Mouse (Mus musculus) CH12F3 (cell line): ENCODE data around the gene Oxtr.

Experiments used
- in situ Hi-C: fragments of 300-500 bp; cut with MboI; formaldehyde crosslinking; loops from 2 replicates; pipeline ENCODE4 v1.14.3; 2020; ENCODE audit warnings: low sequenced_read_pairs

Oxtr gene

DNA sequence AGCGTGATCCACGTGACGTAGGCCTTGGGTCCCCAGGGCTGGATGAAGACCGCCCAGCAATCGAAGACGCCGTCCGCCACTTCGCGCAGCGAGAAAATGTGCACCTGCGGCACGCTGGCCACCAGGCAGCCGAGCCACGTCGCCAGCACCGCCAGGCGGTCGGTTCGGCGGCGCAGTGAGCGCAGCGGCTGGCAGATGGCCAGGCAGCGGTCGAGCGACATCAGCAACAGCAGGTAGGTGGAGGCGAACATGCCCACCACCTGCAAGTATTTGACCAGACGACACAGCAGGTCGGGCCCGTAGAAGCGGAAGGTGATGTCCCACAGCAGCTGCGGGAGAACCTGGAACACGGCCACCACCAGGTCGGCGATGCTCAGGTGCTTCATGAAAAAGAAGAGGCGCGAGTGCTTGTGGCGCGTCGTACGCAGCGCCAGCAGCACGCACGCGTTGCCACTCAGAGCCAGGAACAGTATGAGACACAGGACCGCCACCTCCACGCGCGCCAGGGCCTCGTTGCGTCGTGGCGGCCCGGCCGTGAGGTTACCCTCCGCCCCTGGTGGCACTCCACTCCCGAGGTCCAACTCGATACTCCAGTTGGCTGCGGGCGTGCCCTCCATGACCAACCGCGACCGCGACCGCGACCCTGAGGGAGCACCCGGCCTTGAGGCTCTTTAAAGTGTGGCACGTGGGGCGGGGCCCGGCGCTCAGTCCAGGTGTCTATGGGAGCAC lies 398 bp downstream of the Oxtr start:
- in situ Hi-C loops = no loop called here

DNA sequence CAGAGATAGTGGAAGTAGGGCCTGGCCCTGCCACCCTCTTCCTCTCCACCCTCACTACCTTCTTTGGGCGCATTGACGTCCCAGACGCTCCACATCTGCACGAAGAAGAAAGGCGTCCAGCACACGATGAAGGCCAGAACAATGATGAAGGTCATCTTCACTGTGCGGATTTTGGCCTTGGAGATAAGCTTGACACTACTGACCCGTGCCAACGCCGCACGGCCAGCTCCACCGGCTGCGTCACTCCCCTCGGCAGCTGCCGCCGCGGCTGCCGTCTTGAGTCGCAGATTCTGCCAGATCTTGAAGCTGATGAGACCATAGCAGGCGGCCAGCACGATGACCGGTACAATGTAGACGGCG lies 942 bp downstream of the Oxtr start:
- in situ Hi-C loops = no loop called here

DNA sequence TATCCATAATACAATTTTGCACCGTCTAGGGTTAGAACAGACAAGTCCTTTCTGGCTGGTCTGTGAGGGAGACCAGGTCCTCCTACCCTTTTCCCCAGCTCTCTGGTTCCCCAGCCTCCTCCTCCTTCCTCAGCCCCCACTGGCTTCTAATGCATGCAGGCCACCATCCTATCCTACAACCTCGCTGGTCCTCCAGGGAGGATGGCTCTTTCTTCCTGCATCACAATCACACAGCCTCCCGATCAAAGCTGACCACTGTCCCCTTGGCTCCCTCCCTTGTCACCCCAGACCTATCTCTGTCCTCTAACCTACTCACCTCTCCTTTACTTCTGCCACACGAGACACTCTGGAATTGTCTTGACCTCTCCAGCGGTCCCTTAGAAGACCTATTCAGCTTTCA lies 1.8 kb downstream of the Oxtr start:
- in situ Hi-C loops = no loop called here

DNA sequence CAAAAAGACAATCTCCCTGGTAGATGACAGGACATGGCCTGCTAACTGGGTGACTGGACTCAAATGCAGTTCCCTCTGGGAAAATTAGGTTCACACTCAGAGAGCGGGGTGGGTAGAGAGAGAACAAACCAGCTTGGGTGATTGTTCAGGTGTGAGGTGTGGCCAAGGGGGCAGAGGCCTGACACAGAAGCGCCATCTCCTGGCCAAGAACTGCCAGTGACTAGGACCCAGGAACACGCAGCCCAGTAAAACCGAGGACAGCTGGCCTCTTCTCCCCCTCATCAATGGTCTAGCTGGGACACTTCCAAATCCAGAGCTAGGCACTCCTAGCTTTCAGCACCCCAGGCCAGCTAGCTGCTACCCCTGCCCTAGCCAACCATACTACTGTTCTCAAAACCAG lies 5.4 kb downstream of the Oxtr start:
- in situ Hi-C loops = no loop called here

DNA sequence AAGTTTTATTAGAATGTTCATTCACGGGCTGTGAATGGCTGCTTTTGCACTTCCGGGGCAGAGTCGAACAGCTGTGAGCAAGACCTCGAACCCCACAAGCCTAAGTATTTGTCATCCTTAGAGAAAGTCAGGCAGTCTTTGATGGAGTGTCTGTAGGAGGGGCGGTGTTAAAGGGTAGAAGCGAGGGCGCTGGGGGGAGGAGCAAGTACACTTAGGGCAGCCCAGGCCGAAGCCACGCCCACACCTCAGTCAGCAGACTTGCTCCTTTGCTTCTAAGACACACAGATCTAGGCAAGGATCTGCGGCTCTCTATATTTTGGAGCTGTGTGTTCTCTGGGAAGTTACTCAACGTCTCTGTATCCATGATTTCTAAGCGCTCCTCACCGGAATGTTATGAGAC lies 9.9 kb downstream of the Oxtr start:
- in situ Hi-C loops = no loop called here

DNA sequence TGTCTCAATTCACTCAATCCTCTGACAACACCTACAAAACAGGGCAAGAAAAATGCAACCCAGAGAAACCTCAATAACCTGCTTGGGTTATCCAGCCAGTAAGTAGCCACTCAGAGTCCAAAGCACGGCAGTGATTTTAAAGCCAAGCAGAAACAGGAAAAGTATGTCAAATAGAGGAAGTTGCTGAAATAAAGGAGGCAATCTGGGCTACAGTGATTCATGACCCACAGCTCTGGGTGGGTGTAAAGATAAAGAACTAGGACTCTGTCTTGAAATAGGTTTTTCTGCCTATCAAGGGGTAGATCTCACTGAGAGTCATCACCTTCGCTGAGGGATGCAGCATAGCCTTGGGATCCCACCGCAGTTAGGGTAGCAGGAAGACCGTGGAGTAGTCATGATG lies 18.1 kb downstream of the Oxtr start:
- in situ Hi-C loops = no loop called here

DNA sequence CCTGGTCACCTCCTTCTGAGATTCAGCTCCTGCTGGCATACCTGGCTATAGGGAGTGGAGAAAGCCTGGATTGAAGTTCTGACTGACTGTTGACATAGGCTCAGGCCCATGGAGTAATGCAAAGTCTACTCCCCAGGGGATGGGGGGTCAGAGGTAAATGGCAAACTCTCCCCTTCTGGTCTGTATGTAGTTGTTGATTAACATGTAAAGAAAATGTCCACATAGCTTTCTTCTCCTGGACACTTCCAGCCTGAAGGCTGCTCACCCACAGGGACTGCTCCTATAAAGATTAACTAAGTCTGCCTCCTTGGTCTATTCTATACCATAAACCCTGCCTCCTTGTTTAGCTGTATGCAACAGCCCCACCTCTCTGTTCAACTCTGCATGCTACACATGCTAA lies 23.7 kb downstream of the Oxtr start:
- in situ Hi-C loops = no loop called here

DNA sequence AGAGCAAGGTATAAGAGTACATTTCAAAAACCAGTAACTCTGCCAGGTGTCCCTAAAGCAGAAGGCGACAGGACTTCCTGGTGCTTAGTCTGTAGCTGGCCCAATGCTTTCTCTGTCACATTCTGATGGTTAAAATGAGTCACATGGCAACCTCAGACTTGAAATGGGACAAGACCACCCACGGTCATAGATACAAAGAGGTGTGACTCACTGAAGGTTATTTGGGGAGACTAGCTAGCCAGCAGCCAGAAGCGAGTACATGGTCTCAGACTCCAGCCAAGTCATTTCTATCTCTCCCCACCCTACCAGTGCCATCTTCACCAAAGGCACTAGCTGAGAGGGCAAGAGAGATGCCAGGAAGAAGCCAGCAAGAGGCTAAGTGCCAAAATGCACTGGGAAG lies 24.3 kb downstream of the Oxtr start:
- in situ Hi-C loops = no loop called here

DNA sequence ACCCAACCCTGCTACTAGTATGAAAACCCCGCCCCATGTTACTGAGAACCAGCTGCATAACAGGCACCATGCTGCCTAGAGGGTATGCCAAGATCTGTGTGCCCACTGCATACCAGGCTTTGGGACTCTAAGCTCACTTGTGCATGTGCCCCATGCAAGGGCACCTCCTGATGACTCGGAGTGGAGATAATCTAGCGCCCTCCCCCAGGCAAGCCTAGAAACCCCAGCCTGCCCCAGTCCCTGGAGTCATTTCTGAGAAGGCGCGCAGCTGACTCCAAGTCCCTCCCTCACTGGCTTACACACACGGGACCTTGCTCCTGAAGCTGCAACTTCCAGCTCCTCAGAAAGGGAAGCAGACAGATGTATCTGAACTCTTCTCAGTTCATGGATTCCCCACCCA lies 26.4 kb downstream of the Oxtr start:
- in situ Hi-C loops = no loop called here

DNA sequence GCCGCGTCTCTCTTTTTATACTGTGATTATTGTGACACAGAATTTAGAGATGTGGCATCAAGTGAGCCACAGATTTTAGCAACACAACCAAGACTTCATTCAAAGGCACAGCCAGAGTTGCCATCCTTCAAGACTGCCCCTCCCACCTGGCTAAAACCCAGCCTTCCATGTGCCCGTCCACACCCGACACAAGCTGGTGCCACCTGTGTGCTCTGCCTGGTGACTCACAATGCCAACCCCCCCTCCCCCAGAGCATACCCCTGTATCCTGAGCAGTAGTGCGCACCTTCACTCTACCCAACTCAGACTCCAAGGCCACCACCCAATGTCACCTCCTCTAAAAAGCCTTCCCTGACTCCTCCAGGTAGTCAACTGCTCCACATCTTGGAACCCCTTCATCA lies 28.3 kb downstream of the Oxtr start:
- in situ Hi-C loops = no loop called here

DNA sequence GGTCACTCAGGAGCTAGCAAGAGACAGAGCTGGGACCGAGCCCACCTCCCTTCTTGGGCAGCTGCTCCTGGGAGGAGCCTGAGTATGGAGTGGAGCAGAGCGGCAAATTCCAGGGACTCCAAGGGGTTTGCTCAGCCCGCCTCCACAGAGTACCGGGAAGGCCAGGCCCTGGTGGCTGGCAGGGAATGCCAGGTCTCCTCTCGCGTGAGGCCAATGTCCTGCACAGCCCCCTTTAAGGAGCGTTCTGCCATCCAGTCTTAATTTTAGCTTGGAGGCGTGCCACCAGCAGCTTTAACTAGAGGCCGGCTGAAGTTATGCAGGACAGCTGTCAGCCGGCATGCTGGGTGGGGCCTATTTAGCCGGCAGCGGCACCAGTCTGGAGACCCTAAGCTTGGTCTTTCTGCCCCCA lies 30.4 kb downstream of the Oxtr start, which contains the start of gene Cav3:
Cav3 (plus strand) TSS at position 165 of the 409 bp plus-strand sequence.
- in situ Hi-C loops = no loop called here

DNA sequence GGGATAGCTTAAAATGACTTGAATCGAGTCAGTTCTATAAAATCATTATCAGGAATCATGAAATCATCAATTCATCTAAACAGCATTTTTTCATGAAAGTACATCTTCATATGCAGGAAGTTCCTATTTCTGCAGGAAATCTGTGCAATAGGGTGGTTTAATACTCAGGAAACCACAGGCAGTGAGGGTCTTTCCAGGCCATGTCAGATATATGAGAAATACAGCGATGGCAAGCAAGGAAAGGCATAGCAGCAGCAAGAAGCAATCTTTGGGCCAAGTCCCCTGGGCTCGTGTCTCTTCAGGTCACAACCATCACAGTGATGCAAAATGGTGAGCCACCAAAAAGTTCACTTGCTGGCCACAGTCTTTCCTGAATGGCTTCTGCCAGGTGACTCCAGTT lies 44.1 kb downstream of the Oxtr start:
- in situ Hi-C loops = no loop called here

DNA sequence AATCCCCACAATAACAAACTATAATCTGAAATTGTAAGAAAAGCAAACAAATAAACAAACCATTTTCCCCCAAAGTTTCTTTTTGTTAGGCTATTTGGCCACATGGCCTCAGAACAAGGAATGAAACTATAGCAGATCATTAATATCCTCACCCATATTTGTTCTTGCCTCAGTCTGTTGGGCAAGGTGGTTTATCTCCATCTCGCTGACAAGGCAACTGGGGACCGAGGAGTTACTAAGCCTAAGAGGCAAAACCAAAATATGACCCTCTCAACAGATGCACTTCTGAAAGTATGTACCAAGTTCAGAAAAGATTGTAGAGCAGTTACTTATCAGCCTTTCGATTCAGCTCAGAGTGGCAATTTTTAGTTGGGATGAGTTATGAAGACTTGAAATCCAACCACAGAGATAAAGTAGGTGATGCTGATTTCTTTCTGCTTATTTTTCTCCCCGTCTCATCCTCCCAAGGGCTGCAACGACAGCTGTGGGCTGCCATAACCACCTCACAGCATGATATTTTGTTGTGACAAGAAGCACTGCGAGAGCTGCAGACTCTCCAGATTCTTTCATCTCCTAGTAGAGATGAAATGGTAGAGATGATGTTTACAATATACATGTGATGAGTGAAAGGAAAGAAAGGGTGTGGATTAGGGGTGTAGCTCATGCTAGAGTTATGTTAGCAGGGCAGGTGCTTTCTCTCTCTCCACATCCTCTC lies 63.6 kb downstream of the Oxtr start:
- in situ Hi-C loops = no loop called here

DNA sequence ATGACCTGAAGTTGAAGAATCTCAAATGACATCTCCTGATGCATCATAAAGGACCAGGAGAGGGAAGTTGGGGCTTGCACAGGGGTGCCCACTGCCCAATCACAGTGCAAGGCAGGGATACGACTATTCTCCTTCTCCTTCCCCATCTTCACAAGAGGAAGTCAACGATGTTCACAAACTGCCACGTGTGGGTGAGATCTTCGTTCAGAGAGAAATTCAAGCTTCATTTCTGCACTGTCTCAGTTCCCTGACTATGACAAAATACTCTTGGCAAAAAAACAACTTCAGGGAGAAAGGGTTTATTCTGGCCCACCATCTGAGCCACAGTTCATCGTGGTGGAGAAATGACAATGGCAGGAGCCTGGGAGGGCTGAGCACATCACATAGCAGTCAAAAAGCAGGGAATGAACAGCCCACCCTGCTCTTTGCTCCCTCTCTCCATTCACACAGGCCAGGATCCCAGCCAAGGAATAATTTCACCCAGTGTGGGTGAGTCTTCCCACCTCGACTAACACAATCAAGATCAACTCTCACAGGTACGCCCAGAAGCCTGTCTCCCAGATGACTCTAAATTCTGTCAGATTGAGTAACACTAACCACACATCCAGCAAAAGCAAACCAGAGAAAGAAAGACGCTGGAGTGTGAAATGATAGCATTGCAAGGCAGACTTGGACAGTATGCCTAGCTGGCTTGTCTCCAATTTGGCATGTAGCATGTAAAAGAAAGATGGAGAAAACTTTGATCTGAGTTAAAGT lies 65.8 kb downstream of the Oxtr start:
- in situ Hi-C loops = no loop called here
